ENCODE assay signal across 7 mouse cellular contexts in the genomic region with DNA sequence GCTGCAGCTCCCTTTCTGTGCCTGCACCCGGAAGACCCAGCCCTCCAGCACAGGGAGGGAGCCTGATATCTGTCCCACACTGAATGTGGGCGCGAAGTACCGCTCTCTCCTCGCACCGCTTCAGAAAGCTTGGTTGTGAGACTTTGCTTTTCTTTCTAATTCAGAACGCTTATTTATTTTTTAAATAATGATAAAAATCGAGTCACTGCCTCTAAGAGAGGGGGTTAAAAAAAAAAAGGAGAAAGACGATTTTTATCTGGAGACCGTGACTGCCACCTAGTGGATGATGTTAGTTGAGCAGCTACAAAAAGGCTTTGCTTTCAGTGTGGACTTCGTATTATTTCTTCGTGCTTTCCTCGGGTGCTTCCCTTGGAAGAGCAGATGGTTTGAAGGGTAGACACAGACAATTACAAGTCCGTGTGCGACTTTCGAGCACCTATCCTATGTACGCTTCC. TPM values are rescaled to one million over a fixed set of nuclear protein-coding genes. Genes with fewer than 3 reads are reported as not detected.
DNase-seq lines count a peak whose midpoint lies in the region; ATAC-seq and TF ChIP-seq lines count a peak whose summit lies in the region.

No protein-coding gene starts in this region.

- peak overlapping the region; percentile 45 for H3K4me3 ChIP-seq in forebrain, embryonic 13.5 days
- peak overlapping the region; percentile 38 for H3K4me3 ChIP-seq in hindbrain, embryonic 14.5 days (replicated peaks; ENCODE audit: low read length)

- no peaks in the 10 kb centered on the region for H3K9me3 ChIP-seq in forebrain, embryonic 13.5 days (replicated peaks)
- no peaks in the 10 kb centered on the region for H3K9me3 ChIP-seq in hindbrain, embryonic 14.5 days (ENCODE audit: control insufficient read depth, low read length)

- POLR2A ChIA-PET in Patski (lab: Charles Lee), result interaction anchor here (0.6 to 0.8 kb wide), 3 partner anchors 23 to 190 kb away, joined by 3 read pairs; no protein-coding TSS in a partner anchor

- CTCF ChIA-PET in Patski (lab: Charles Lee), result interaction anchor here (0.8 to 4.2 kb wide), 15 partner anchors 14 to 275 kb away, joined by 3 to 43 read pairs (median 4); a partner anchor contains a TSS

- no peaks in the 10 kb centered on the region for H3K27me3 ChIP-seq in Patski
- peaks cover 7% of the 10 kb centered on the region; the same call in 1 of the 2 replicates for H3K27me3 ChIP-seq in forebrain, embryonic 13.5 days
- H3K27me3 ChIP-seq in hindbrain, embryonic 14.5 days (ENCODE audit: control insufficient read depth, insufficient read depth, low read length), result no peaks in the 10 kb centered on the region

- ATAC-seq in Patski, result no peak
- ATAC-seq in forebrain, embryonic 13.5 days, result peak; percentile 91
- ATAC-seq in hindbrain, embryonic 14.5 days (ENCODE audit: low FRiP score), result peak; percentile 85

- peak overlapping the region; percentile 61 for H3K9ac ChIP-seq in forebrain, embryonic 13.5 days
- peak overlapping the region; percentile 48 for H3K9ac ChIP-seq in hindbrain, embryonic 14.5 days

- DNase-seq in Patski (ENCODE audit: low read depth, low spot score), result no peak
- peak; percentile 83 for DNase-seq in c-Kit-positive CD71-positive TER-119-positive erythroid progenitor cells, embryonic 14.5 days (ENCODE audit: low spot score)
- DNase-seq in hindbrain, embryonic 14.5 days (ENCODE audit: low spot score), result peak; percentile 96
- DNase-seq in layer of hippocampus, postnatal 25 days (ENCODE audit: extremely low spot score in 1 of 2, low spot score in 1 of 2), result peak; percentile 57 to 89
- peak; percentile 66 for DNase-seq in lung, postnatal 25 days (ENCODE audit: low spot score)
- peak; percentile 85 to 92 for DNase-seq in right cerebral cortex, adult 2 months (ENCODE audit: low spot score in 2 of 2)

- WGBS in forebrain, embryonic 13.5 days, result 1% methylated on average over 17 of the region's 17 CpGs
- under 1% methylated on average over 17 of the region's 17 CpGs for WGBS in hindbrain, embryonic 14.5 days

- H3K4me2 ChIP-seq in forebrain, embryonic 13.5 days, result peak overlapping the region; percentile 67
- peak overlapping the region; percentile 64 for H3K4me2 ChIP-seq in hindbrain, embryonic 14.5 days (replicated peaks)

- in situ Hi-C loops in Patski (cut with MboI; ENCODE audit: low pct_unique_long_range_greater_than_20kb), result loop anchor here (5.0 kb wide), 1 partner anchor 277 kb away; a partner anchor contains a TSS

- H3K36me3 ChIP-seq in forebrain, embryonic 13.5 days (ENCODE audit: poor library complexity, severe bottlenecking), result no peaks in the 10 kb centered on the region
- H3K36me3 ChIP-seq in hindbrain, embryonic 14.5 days (replicated peaks; ENCODE audit: control insufficient read depth, insufficient read depth), result no peaks in the 10 kb centered on the region

- TF ChIP-seq CTCF in Patski (IDR thresholded peaks at IDR 0.05), result peak; percentile 70

- H3K4me1 ChIP-seq in forebrain, embryonic 13.5 days, result peaks cover 12% of the 10 kb centered on the region
- H3K4me1 ChIP-seq in hindbrain, embryonic 14.5 days (replicated peaks; ENCODE audit: control insufficient read depth, insufficient read depth, low read length), result peaks cover 6% of the 10 kb centered on the region

- H3K27ac ChIP-seq in forebrain, embryonic 13.5 days, result no peak overlapping the region
- H3K27ac ChIP-seq in hindbrain, embryonic 14.5 days, result no peak overlapping the region

RNA-seq across cellular contexts. Expression of a gene that starts 16.0 kb away (rescaled TPM):
- not detected for polyA plus RNA-seq in Patski (2021)
- 0.10 and 0.25 TPM in 2 replicates for polyA plus RNA-seq in forebrain, embryonic 13.5 days (2015; fragmentation: Nextera tagmentation; extraction: Ambion mirVana)
- 0.40 and 0.60 TPM in 2 replicates for polyA plus RNA-seq in hindbrain, embryonic 14.5 days (2014; fragmentation: Nextera tagmentation; extraction: Ambion mirVana)
- total RNA-seq in layer of hippocampus, postnatal 25 days (2021), result under 1 TPM in 1 of 2 experiments, not detected in 1; 0.12 TPM

RNA-seq across cellular contexts. Expression of a gene that starts 50.9 kb away (rescaled TPM):
- not detected for polyA plus RNA-seq in Patski (2021)
- polyA plus RNA-seq in forebrain, embryonic 13.5 days (2015; fragmentation: Nextera tagmentation; extraction: Ambion mirVana), result 358 and 394 TPM in 2 replicates
- 157 and 172 TPM in 2 replicates for polyA plus RNA-seq in hindbrain, embryonic 14.5 days (2014; fragmentation: Nextera tagmentation; extraction: Ambion mirVana)
- total RNA-seq in layer of hippocampus, postnatal 25 days (2021), result 100 to 1,000 TPM; 682 to 735 TPM

Comparison
In these comparisons a context has a peak if more than half of its experiments do, and no peak if none do; other contexts are left out.
1. RNA of a gene that starts 50.9 kb away (polyA plus RNA-seq): 358 to 394 TPM in forebrain, embryonic 13.5 days and 157 to 172 TPM in hindbrain, embryonic 14.5 days; not detected in Patski (single experiment); every median in the first group is over 100 times any median in the second.